Mouse (Mus musculus) lung, embryonic 16.5 days (tissue): Measurements from ENCODE around the gene Fbxl19. TPM values are rescaled to one million over a fixed set of nuclear protein-coding genes. Genes with fewer than 3 reads are reported as not detected.
"Not testable (repeated sequence)": the region's sequence is repeated elsewhere in the genome, so short reads cannot be mapped to it uniquely, and the experiment has no call there.

Experiments used
- ATAC-seq: fragments of 200-750 bp; cut with Nextera tagmentation; 2 replicates; pipeline ENCODE4 v1.8.0; 2017; ENCODE audit warnings: low read depth, mild to moderate bottlenecking, moderate library complexity
- H3K27ac ChIP-seq: fragments of 300-500 bp; sonication (generic); 2 replicates; pipeline ENCODE4 v1.5.1; 2014; ENCODE audit warnings: mild to moderate bottlenecking, control low read depth, low read length
- H3K27me3 ChIP-seq: fragments of 300-500 bp; sonication (generic); 2 replicates; pipeline ENCODE4 v1.6.1; 2014; ENCODE audit warnings: low read depth, low read length, mixed read lengths; ENCODE audit not compliant: control insufficient read depth, insufficient read depth
- H3K36me3 ChIP-seq: fragments of 300-500 bp; sonication (generic); 2 replicates; pipeline ENCODE4 v1.6.1; 2014; ENCODE audit warnings: low read length; ENCODE audit not compliant: control insufficient read depth, insufficient read depth
- H3K4me1 ChIP-seq: fragments of 300-500 bp; sonication (generic); replicated peaks from 2 replicates; pipeline ENCODE4 v1.6.1; 2014; ENCODE audit warnings: low read length, mixed read lengths; ENCODE audit not compliant: control insufficient read depth, insufficient read depth
- H3K4me2 ChIP-seq: fragments of 300-500 bp; sonication (generic); 2 replicates; pipeline ENCODE4 v1.6.1; 2014; ENCODE audit warnings: low read depth, low read length, control low read depth
- H3K4me3 ChIP-seq: fragments of 300-500 bp; sonication (generic); 2 replicates; pipeline ENCODE4 v1.5.1; 2014; ENCODE audit warnings: mild to moderate bottlenecking, low read length, control low read depth
- H3K9ac ChIP-seq: fragments of 300-500 bp; sonication (generic); 2 replicates; pipeline ENCODE4 v1.6.1; 2014; ENCODE audit warnings: low read length, control low read depth
- H3K9me3 ChIP-seq: fragments of 300-500 bp; sonication (generic); 2 replicates; pipeline ENCODE4 v1.6.1; 2016; ENCODE audit warnings: low read length; ENCODE audit not compliant: control insufficient read depth
- WGBS: fragments of 180-500 bp; shearing (Covaris S2); extraction: QIAGEN DNeasy Blood & Tissue Kit; methylation state at CpG from one replicate; pipeline ENCODE4 v1.1.7; 2014; 5-methylcytosine and 5-hydroxymethylcytosine counted together
- polyA plus RNA-seq: library from polyadenylated mRNA; unstranded; fragments of >200 nt; fragmentation: Nextera tagmentation; extraction: Ambion mirVana; gene quantifications from 2 replicates; pipeline ENCODE4 v1.2.1, GENCODE M21; 2015

Gene Fbxl19
- polyA plus RNA-seq, 1 experiment from 2014 or later: 3.1 TPM

DNA sequence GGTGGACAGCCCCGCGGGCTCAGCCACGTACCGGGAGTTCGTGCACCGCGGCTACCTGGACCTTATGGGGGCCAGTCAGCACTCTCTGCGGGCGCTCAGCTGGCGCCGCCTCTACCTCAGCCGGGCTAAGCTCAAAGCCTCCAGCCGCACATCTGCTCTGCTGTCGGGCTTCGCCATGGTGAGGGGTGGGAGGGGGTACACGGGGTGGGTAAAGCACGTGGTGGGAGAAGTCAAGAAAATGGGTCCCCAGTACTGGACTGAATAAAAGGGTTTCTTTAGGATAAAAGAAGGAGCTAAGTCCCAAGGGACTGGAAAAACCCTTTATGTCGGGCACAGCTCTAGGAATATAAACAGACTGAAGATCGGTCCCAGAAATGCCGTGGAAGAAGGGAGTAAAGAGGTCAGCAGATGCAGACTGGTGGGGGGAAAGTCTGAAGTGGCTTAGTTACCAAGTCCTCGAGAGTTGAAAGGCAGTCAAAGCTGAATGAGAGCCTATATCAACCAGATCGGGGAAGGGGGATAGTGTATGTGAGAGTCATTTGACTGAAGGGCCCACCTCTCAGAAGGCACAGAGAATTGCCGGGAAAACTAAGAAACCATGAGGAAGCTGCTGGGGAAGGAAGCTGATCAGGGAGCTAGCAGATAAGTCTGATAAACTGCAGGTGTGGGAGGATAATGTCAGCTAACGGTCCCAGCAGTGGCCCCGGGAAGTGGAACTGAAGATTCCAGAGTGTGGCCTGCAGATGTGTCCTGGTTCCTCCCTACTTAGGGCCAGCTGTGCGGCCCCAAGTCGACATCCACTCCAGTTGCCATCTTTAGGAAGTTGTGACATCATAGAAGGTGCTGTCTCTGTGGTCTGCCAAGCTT lies 25.9 kb downstream of the Fbxl19 start:
- peak; percentile 21; the same call in 1 of the 2 replicates for ATAC-seq
- peak overlapping the region; percentile 96 for H3K4me2 ChIP-seq
- H3K9ac ChIP-seq: peak overlapping the region; percentile 92
- no peaks in the 10 kb centered on the region for H3K27me3 ChIP-seq
- no peaks in the 10 kb centered on the region for H3K9me3 ChIP-seq
- H3K4me1 ChIP-seq: peaks cover 13% of the 10 kb centered on the region
- WGBS: under 1% methylated on average over 27 of the region's 27 CpGs
- peak overlapping the region; percentile 97 for H3K27ac ChIP-seq
- peaks cover 14% of the 10 kb centered on the region for H3K36me3 ChIP-seq
- H3K4me3 ChIP-seq: peak overlapping the region; percentile 81

DNA sequence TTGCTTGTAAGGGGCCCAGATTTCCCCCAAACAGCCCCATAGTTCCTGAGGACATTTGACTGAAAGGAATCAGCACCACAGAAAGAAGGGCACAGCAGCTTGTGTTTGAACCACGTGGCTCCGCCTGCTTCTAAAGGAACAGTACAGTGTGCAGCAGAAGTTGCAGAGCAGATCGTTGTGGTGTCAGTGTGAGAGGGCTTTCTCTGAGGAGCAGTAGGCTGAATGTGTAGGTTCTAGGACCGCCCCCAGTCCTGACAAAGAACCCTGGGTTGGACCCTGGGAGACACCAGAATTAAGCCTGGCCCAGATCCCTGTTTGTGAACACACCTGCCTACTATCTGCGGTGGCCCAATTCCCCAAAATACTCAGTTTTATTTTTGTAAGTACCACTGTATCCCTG lies 26.9 kb downstream of the Fbxl19 start:
- H3K4me3 ChIP-seq: no peak overlapping the region; the same call in 1 of the 2 replicates

DNA sequence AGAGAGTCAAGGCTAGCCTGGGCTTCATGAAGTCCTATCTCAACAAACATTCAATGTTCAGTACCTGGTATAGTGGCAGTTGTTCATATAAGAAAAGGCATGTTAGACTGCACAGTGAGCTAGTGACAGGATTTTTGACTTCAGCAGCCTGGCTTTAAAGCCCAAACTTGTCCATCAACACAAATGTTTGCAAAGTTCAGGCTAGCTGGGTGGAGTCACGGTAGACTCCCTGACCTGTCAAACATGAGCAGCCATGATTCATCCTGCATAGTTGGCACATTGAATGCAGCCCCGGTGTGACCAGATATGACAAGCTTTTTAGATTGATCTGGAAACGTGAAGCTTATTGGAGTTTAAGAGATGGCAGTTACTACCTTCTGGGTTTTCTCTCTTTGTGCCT lies 27.7 kb downstream of the Fbxl19 start:
- Histone ChIP-seq H3K4me3 (no peak overlapping the region), H3K4me2 (no peak overlapping the region), H3K4me1 (peaks cover 18% of the 10 kb centered on the region), H3K36me3 (peaks cover 7% of the 10 kb centered on the region), H3K9me3 (no peaks in the 10 kb centered on the region), H3K27me3 (no peaks in the 10 kb centered on the region), H3K9ac (no peak overlapping the region), H3K27ac (no peak overlapping the region)
- WGBS: 63% methylated on average over 3 of the region's 3 CpGs
- no peak for ATAC-seq

More for the DNA sequence above, 26.9 kb downstream of the Fbxl19 start:
- H3K9ac ChIP-seq: peak overlapping the region; percentile 92
- no peaks in the 10 kb centered on the region for H3K27me3 ChIP-seq
- 65% methylated on average over 5 of the region's 5 CpGs for WGBS
- H3K4me1 ChIP-seq: peaks cover 18% of the 10 kb centered on the region
- H3K36me3 ChIP-seq: peaks cover 11% of the 10 kb centered on the region
- H3K4me2 ChIP-seq: peak overlapping the region; percentile 96
- no peak overlapping the region for H3K27ac ChIP-seq
- H3K9me3 ChIP-seq: no peaks in the 10 kb centered on the region
- ATAC-seq: no peak

DNA sequence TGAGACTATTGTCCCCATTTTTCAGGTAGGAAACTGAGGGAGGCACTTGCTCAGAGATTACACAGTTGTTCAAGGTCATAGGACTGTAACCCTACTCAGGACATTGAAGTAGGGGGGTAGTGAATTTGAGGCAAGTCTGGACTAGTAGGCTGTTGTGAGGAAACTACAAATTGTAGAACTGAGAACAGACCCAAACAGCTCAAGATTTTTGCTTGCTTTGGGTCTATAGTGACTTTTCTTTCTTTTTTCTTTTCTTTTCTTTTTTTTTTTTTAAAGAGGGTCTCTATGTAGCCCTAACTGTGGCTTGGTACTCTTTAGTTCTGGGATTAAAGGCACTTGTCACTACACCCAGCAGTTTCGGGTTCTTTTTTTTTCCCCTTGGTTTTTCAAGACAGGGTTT lies 28.2 kb downstream of the Fbxl19 start:
- H3K9me3 ChIP-seq: no peaks in the 10 kb centered on the region
- H3K4me2 ChIP-seq: no peak overlapping the region
- no peak overlapping the region for H3K4me3 ChIP-seq
- no peaks in the 10 kb centered on the region for H3K27me3 ChIP-seq
- H3K27ac ChIP-seq: no peak overlapping the region
- H3K4me1 ChIP-seq: peaks cover 18% of the 10 kb centered on the region
- no peak overlapping the region for H3K9ac ChIP-seq
- no peak for ATAC-seq
- H3K36me3 ChIP-seq: peaks cover 5% of the 10 kb centered on the region
- WGBS: 86% methylated on average over 1 of the region's 1 CpGs

DNA sequence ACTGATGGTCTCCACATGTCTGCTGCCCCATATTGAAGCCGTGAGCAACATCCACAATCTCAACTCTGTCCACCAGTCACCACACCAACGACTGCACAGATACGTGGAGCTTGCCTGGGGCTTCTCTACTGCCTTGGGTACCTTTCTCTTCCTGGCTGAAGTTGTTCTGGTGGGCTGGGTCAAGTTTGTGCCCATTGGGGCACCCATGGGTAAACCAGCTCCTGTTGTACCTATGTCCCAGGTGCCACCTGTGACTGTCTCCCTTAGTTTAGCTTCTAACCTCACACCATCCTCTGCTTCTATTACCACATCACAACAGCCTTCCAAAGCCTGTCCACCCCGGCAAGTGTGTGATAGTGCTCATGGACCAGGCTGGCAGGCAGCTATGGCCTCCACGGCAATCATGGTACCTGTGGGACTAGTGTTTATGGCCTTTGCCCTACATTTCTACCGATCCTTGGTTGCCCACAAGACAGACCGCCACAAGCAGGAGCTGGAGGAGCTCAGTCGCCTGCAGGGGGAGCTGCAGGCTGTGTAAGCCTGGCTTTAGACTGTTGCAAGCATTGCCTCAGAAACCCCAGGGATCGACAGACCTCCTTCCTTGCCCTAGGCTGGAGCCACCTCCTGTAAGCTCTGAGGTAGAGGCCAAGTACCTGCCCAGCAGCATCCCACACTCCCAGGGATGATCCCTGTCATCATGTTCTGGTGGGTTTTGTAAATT lies 29.5 kb downstream of the Fbxl19 start:
- H3K27ac ChIP-seq: no peak overlapping the region
- no peak overlapping the region for H3K9ac ChIP-seq
- no peak for ATAC-seq
- no peaks in the 10 kb centered on the region for H3K27me3 ChIP-seq
- H3K4me2 ChIP-seq: no peak overlapping the region
- H3K4me3 ChIP-seq: no peak overlapping the region
- no peaks in the 10 kb centered on the region for H3K36me3 ChIP-seq
- peaks cover 22% of the 10 kb centered on the region for H3K4me1 ChIP-seq
- WGBS: 39% methylated on average over 9 of the region's 9 CpGs
- no peaks in the 10 kb centered on the region for H3K9me3 ChIP-seq

DNA sequence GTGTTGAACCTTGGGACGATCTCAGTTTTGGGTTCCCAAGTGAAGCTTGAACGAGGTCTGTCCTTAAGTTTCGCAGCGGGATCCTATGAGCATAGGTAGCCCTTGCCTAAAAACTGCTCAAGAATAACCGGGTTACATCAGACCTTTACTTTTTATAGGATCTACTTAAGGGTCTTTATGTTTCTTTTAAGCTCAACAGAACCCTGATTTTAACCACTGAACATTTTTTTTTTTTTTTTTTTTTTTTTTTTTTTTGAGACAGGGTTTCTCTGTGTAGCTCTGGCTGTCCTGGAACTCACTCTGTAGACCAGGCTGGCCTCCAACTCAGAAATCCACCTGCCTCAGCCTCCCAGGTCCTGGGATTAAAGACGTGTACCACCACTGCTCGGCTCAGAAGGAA lies 31.5 kb downstream of the Fbxl19 start:
- WGBS: 68% methylated on average over 7 of the region's 7 CpGs
- H3K9ac ChIP-seq: peak overlapping the region; percentile 93
- not testable (repeated sequence) for ATAC-seq, H3K9me3 ChIP-seq, H3K27me3 ChIP-seq
- H3K4me2 ChIP-seq: peak overlapping the region; percentile 79
- H3K4me1 ChIP-seq: peaks cover 16% of the 10 kb centered on the region
- peak overlapping the region; percentile 99; the same call in 1 of the 2 replicates for H3K27ac ChIP-seq
- peak overlapping the region; percentile 87 for H3K4me3 ChIP-seq
- peaks cover 11% of the 10 kb centered on the region for H3K36me3 ChIP-seq

DNA sequence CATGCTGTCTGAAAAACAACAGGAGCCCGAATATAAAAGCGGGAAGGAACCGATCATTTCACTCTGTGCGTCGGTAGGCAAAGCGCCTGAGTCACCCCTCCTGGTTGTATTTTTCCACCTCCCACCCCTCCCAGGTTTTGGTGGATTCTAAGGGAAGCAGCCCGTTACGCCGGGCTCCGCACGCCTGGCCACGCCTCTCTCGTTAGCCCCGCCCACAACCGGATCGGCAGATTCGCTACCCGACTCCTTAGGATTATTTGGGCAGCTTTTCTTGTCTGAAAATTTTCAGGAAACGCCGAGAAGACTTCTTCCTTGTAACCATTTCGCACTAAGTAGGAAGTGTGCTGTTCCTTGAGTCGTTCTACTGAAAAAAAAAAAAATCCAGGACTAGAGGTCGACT lies 32.1 kb downstream of the Fbxl19 start, which contains the start of gene Setd1a:
TSS of gene Setd1a (plus strand) at position 245 of the 400 bp plus-strand sequence.
- Histone ChIP-seq H3K36me3 (peaks cover 17% of the 10 kb centered on the region), H3K4me2 (peak within 1 kb of the TSS; percentile 79), H3K9ac (peak within 1 kb of the TSS; percentile 93), H3K27me3 (no peaks in the 10 kb centered on the region), H3K27ac (peak within 1 kb of the TSS; percentile 99), H3K9me3 (no peaks in the 10 kb centered on the region), H3K4me1 (peaks cover 12% of the 10 kb centered on the region), H3K4me3 (peak within 1 kb of the TSS; percentile 87)
- ATAC-seq: peak; percentile 67
- under 1% methylated on average over 23 of the region's 23 CpGs for WGBS

DNA sequence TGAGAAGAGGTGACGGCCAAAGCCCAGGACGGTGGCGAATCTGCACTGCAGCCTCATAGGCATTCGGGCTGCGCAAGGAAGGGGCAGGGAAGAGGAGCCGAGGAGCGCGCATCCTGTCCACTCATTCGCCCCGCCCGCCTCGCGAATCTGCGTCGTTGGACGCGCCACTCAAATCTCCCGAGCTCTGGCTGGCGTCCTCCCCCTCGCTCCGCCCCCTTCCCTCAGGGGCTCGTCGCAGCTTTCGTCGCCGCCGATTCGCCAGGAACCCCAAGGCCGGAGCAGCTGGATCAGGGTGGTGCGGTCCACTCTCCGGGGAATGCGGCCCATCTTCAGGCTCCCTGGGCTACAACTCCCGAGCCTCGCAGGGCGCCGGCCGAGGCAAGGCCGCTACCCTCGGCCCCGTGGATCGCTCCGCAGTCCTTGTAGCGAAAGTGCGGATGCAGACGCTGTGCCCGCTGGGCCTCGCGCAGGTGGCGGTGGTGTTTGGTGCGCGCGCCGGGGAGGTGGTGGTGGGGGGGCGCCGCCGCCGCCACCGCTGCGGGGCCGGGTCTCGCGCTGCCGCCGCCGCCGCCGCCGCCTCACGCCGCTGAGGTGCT lies 32.6 kb downstream of the Fbxl19 start:
- peaks cover 12% of the 10 kb centered on the region for H3K4me1 ChIP-seq
- peak overlapping the region; percentile 99 for H3K27ac ChIP-seq
- H3K36me3 ChIP-seq: peaks cover 18% of the 10 kb centered on the region
- H3K27me3 ChIP-seq: no peaks in the 10 kb centered on the region
- WGBS: under 1% methylated on average over 63 of the region's 70 CpGs
- peak; percentile 95 for ATAC-seq
- no peaks in the 10 kb centered on the region for H3K9me3 ChIP-seq
- H3K9ac ChIP-seq: peak overlapping the region; percentile 93
- H3K4me3 ChIP-seq: peak overlapping the region; percentile 87
- H3K4me2 ChIP-seq: peak overlapping the region; percentile 79
